Mouse (Mus musculus) embryo, embryonic 11.5 days (tissue): Measurements from ENCODE around the gene 4930513O06Rik.

Experiments
- DNase-seq: peaks from one replicate; pipeline ENCODE4 v3.0.0-alpha.2; 2012; ENCODE audit warnings: low read depth, low spot score

4930513O06Rik gene

GRCm38 (mm10) chrX:139085943-139086342 is at the start of gene 4930513O06Rik:
Gene 4930513O06Rik, plus strand, starts transcription at chrX:139086243.
- no peak for DNase-seq

GRCm38 (mm10) chrX:139037666-139038065 is 48.4 kb upstream of the 4930513O06Rik start:
- no peak for DNase-seq

GRCm38 (mm10) chrX:139039314-139039713 is 46.7 kb upstream of the 4930513O06Rik start:
- no peak for DNase-seq

- DNase-seq = no peak
Observed at GRCm38 (mm10) chrX:139041148-139041547, 44.9 kb upstream of the 4930513O06Rik start.

GRCm38 (mm10) chrX:139051976-139052375 is 34.1 kb upstream of the 4930513O06Rik start:
- no peak for DNase-seq

GRCm38 (mm10) chrX:139053149-139053548 is 32.9 kb upstream of the 4930513O06Rik start:
- DNase-seq = no peak

- no peak for DNase-seq
Observed at GRCm38 (mm10) chrX:139064078-139064477, 22.0 kb upstream of the 4930513O06Rik start.

GRCm38 (mm10) chrX:139078493-139078892 is 7.5 kb upstream of the 4930513O06Rik start:
- DNase-seq = no peak

- DNase-seq = no peak
Observed at GRCm38 (mm10) chrX:139085077-139085476, 966 bp upstream of the 4930513O06Rik start, which contains the start of gene Serpina7. Gene Serpina7, minus strand, starts transcription at chrX:139085236.

- no peak for DNase-seq
Observed at GRCm38 (mm10) chrX:139097197-139097596, 11.2 kb downstream of the 4930513O06Rik start.

GRCm38 (mm10) chrX:139134031-139134430 is 48.0 kb downstream of the 4930513O06Rik start:
- DNase-seq = no peak
